Mouse (Mus musculus) kidney, adult 2 months (tissue): ENCODE data around the gene Olfr56.

Source experiments
- CTCF ChIP-seq: fragments of 200-500 bp; conservative IDR thresholded peaks from 2 replicates; pipeline ENCODE4 v1.5.1; 2011; ENCODE audit warnings: low read depth, mild to moderate bottlenecking, control low read depth, low read length, moderate library complexity, mixed read lengths; ENCODE audit not compliant: insufficient read depth, insufficient read length
- POLR2A ChIP-seq: fragments of 200-500 bp; IDR thresholded peaks from one replicate; pipeline ENCODE4 v1.6.1; 2011; ENCODE audit warnings: low read depth, low read length, control low read depth

DNA sequence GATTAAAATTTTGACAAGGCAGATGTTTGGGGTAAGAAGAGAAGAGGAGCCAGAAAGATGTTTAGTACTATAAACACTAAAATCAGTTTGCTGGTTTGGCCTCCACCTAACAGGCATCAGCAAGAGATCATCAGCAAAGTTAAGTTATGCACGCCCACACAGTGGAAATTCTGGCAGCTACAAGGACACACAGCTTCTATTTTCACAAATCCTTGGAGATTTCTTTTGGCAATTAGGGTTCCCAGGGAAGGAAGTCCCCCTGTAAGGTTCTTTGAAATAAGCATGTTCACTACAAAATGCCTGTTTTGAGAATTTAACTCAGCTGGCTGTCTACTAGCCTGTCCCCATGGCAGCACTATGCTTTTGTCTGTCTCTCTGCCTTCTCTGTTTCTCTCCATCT lies 132.3 kb downstream of the Olfr56 start:
- no peak for TF ChIP-seq POLR2A
- no peak for TF ChIP-seq CTCF
